Mouse (Mus musculus) midbrain, embryonic 16.5 days (tissue): ENCODE measurements around the gene Dnajc3. TPM values are rescaled to one million over a fixed set of nuclear protein-coding genes. Genes with fewer than 3 reads are reported as not detected.

Source experiments
- ATAC-seq: fragments of 200-750 bp; cut with Nextera tagmentation; 2 replicates; pipeline ENCODE4 v1.8.0; 2017; ENCODE audit warnings: moderate TSS enrichment
- H3K27ac ChIP-seq: fragments of 300-500 bp; sonication (generic); 2 replicates; pipeline ENCODE4 v1.5.1; 2014; ENCODE audit warnings: mild to moderate bottlenecking, low read length, mixed read lengths
- H3K27me3 ChIP-seq: fragments of 300-500 bp; sonication (generic); 2 replicates; pipeline ENCODE4 v1.6.1; 2014; ENCODE audit warnings: low read depth, low read length, mixed read lengths; ENCODE audit not compliant: control insufficient read depth, insufficient read depth
- H3K36me3 ChIP-seq: fragments of 300-500 bp; sonication (generic); 2 replicates; pipeline ENCODE4 v1.6.1; 2014; ENCODE audit warnings: mild to moderate bottlenecking, low read length, moderate library complexity, mixed read lengths; ENCODE audit not compliant: control insufficient read depth, insufficient read depth
- H3K4me1 ChIP-seq: fragments of 300-500 bp; sonication (generic); 2 replicates; pipeline ENCODE4 v1.6.1; 2014; ENCODE audit warnings: mild to moderate bottlenecking, low read length, mixed read lengths; ENCODE audit not compliant: control insufficient read depth, insufficient read depth
- H3K4me2 ChIP-seq: fragments of 300-500 bp; sonication (generic); 2 replicates; pipeline ENCODE4 v1.6.1; 2014; ENCODE audit warnings: mild to moderate bottlenecking, low read length, mixed read lengths
- H3K4me3 ChIP-seq: fragments of 300-500 bp; sonication (generic); 2 replicates; pipeline ENCODE4 v1.5.1; 2014; ENCODE audit warnings: low read depth, mild to moderate bottlenecking, low read length, moderate library complexity, mixed read lengths
- H3K9ac ChIP-seq: fragments of 300-500 bp; sonication (generic); 2 replicates; pipeline ENCODE4 v1.6.1; 2014; ENCODE audit warnings: low read depth, low read length, mixed read lengths
- H3K9me3 ChIP-seq: fragments of 300-500 bp; sonication (generic); replicated peaks from 2 replicates; pipeline ENCODE4 v1.6.1; 2014; ENCODE audit warnings: mild to moderate bottlenecking, low read length, mixed read lengths; ENCODE audit not compliant: control insufficient read depth, poor library complexity, severe bottlenecking
- WGBS: fragments of 180-500 bp; shearing (Covaris S2); extraction: QIAGEN DNeasy Blood & Tissue Kit; methylation state at CpG from one replicate; pipeline ENCODE4 v1.1.7; 2014; 5-methylcytosine and 5-hydroxymethylcytosine counted together
- polyA plus RNA-seq: library from polyadenylated mRNA; unstranded; fragments of >200 nt; fragmentation: Nextera tagmentation; extraction: Ambion mirVana; gene quantifications from 2 replicates; pipeline ENCODE4 v1.2.1, GENCODE M21; 2015

Gene Dnajc3
- polyA plus RNA-seq, 1 experiment from 2014 or later, result 20.2 TPM

GRCm38 (mm10) chr14:118938551-118938950 lies 775 bp downstream of the Dnajc3 start:
- Histone ChIP-seq H3K27me3 (no peaks in the 10 kb centered on the region), H3K4me1 (peaks cover 18% of the 10 kb centered on the region), H3K4me2 (peak overlapping the region; percentile 75), H3K27ac (no peak overlapping the region), H3K9ac (peak overlapping the region; percentile 99), H3K9me3 (no peaks in the 10 kb centered on the region), H3K36me3 (no peaks in the 10 kb centered on the region), H3K4me3 (peak overlapping the region; percentile 100)
- ATAC-seq, result no peak
- WGBS, result 2% methylated on average over 7 of the region's 7 CpGs

DNA sequence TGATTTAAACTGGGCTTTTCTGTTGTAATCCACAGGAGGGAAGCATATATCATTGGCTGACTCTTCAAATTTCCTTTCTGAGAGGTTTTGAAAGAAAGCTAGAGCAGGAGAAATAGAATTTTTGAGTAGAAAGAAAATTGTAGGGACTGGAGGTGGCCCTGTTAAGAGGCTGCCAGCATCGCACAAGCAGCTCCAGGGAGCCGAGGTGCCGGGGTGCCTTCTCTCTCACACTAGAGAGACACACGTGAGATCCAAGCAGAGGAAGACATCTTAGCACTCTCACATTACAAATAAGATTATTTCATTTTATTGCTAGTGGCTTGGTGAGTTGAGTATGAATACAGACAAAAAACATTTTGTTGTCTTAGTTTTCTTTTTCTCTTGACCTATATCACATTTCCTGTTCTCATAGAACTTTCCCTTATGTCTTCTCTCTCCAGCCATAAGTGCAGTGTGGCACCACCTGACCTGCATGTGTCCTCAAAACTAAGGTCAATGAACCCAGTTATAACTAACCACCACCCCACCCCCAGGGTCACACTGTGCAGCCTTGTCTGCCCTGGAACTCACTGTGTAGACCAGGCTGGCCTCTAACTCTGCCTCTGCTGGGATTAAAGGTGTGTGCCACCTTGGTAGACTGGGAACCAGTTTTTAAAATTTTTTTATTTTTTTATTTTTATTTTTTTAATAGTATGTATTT lies 3.2 kb downstream of the Dnajc3 start:
- WGBS, result 68% methylated on average over 4 of the region's 4 CpGs

DNA sequence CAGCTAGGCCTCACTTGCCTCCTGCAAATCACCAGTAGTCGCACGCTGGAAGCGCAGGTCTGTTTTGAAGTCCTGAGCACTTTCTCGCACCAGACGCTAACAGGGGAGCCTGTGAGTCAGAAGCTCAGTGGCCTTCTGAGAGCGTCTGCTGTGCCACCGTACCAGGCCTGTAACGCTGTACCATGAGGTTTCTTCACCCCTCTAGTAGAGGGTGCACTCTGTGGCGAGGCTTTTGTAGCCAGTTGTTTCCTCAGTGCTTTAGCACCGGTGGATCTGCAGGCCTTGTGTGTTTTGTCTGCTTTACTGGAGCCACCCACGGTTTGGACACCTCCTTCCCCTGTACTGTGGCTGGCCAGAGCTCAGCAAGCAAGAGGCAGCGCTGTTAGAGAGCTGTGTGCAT lies 4.3 kb downstream of the Dnajc3 start:
- no peak overlapping the region for H3K9ac ChIP-seq
- H3K4me1 ChIP-seq, result peaks cover 18% of the 10 kb centered on the region
- H3K27ac ChIP-seq, result no peak overlapping the region
- no peaks in the 10 kb centered on the region for H3K36me3 ChIP-seq
- no peaks in the 10 kb centered on the region for H3K27me3 ChIP-seq
- WGBS, result 41% methylated on average over 12 of the region's 12 CpGs
- H3K4me3 ChIP-seq, result no peak overlapping the region
- H3K4me2 ChIP-seq, result no peak overlapping the region
- no peak for ATAC-seq
- H3K9me3 ChIP-seq, result no peaks in the 10 kb centered on the region

More for the DNA sequence above, 3.2 kb downstream of the Dnajc3 start:
- H3K36me3 ChIP-seq, result no peaks in the 10 kb centered on the region
- H3K4me1 ChIP-seq, result peaks cover 18% of the 10 kb centered on the region
- ATAC-seq, result no peak
- no peaks in the 10 kb centered on the region for H3K27me3 ChIP-seq
- H3K4me3 ChIP-seq, result no peak overlapping the region
- no peaks in the 10 kb centered on the region for H3K9me3 ChIP-seq
- no peak overlapping the region for H3K4me2 ChIP-seq
- H3K27ac ChIP-seq, result no peak overlapping the region
- no peak overlapping the region for H3K9ac ChIP-seq

- no peak for ATAC-seq
- Histone ChIP-seq H3K27me3 (no peaks in the 10 kb centered on the region), H3K36me3 (no peaks in the 10 kb centered on the region), H3K9ac (no peak overlapping the region), H3K4me3 (no peak overlapping the region), H3K27ac (no peak overlapping the region), H3K4me1 (peaks cover 5% of the 10 kb centered on the region; the same call in 1 of the 2 replicates), H3K9me3 (no peaks in the 10 kb centered on the region), H3K4me2 (no peak overlapping the region)
- 90% methylated on average over 2 of the region's 2 CpGs for WGBS
Measured at GRCm38 (mm10) chr14:118944702-118945101, 6.9 kb downstream of the Dnajc3 start.

- no peak overlapping the region for H3K27ac ChIP-seq
- no peaks in the 10 kb centered on the region for H3K9me3 ChIP-seq
- H3K4me1 ChIP-seq, result no peaks in the 10 kb centered on the region
- H3K36me3 ChIP-seq, result no peaks in the 10 kb centered on the region
- H3K27me3 ChIP-seq, result no peaks in the 10 kb centered on the region
- H3K9ac ChIP-seq, result no peak overlapping the region
- H3K4me3 ChIP-seq, result no peak overlapping the region
- no peak overlapping the region for H3K4me2 ChIP-seq
- no peak for ATAC-seq
- 88% methylated on average over 1 of the region's 1 CpGs for WGBS
Measured at GRCm38 (mm10) chr14:118948841-118949240, 11.1 kb downstream of the Dnajc3 start.

DNA sequence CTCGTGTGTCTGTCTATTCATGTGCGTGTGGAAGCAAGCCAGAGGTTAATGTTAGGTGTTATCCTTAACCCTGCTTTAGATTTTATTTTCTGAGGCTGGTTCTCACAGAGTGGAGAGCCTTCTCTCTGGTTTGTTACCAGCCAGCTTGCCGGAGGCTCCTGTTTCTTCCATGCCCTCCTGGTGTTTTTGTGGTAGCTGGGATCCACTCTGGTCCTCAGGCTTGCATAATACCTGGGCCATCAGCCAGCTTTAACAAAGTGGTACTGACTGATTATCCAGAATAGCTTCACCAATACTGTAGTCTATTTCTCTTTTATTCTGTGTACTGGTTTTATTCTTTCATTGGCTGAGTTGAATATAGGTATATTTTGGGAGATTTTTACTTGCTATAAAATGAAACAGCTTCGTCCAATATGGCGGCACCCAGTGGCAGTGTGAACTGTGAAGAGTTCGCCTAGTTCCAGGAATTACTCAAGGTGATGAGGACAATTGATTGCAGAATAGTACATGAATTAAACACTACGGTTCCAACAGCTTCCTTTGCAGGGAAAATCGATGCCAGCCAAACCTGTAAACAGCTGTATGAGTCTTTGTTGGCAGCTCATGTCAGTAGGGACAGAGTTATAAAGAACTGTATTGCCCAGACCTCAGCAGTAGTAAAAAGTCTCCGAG lies 14.3 kb downstream of the Dnajc3 start:
- Histone ChIP-seq H3K27me3 (no peaks in the 10 kb centered on the region), H3K9ac (no peak overlapping the region), H3K9me3 (no peaks in the 10 kb centered on the region), H3K4me2 (no peak overlapping the region), H3K4me3 (no peak overlapping the region), H3K27ac (no peak overlapping the region), H3K4me1 (no peaks in the 10 kb centered on the region), H3K36me3 (0 out of 2 replicates have a peak, but pooled peaks cover 2% of the 10 kb centered on the region)
- ATAC-seq, result no peak
- WGBS, result 94% methylated on average over 9 of the region's 9 CpGs

- no peaks in the 10 kb centered on the region for H3K4me1 ChIP-seq
- no peak for ATAC-seq
- no peaks in the 10 kb centered on the region for H3K27me3 ChIP-seq
- no peak overlapping the region for H3K27ac ChIP-seq
- H3K4me3 ChIP-seq, result no peak overlapping the region
- 90% methylated on average over 3 of the region's 3 CpGs for WGBS
- H3K9ac ChIP-seq, result no peak overlapping the region
- H3K4me2 ChIP-seq, result no peak overlapping the region
- H3K36me3 ChIP-seq, result peaks cover 20% of the 10 kb centered on the region
- no peaks in the 10 kb centered on the region for H3K9me3 ChIP-seq
Measured at GRCm38 (mm10) chr14:118958010-118958409, 20.2 kb downstream of the Dnajc3 start.

GRCm38 (mm10) chr14:118965356-118966000 lies 27.7 kb downstream of the Dnajc3 start:
- Histone ChIP-seq H3K27ac (no peak overlapping the region), H3K36me3 (peaks cover 5% of the 10 kb centered on the region; the same call in 1 of the 2 replicates), H3K27me3 (no peaks in the 10 kb centered on the region), H3K4me1 (no peaks in the 10 kb centered on the region), H3K9ac (no peak overlapping the region), H3K4me3 (no peak overlapping the region), H3K4me2 (no peak overlapping the region), H3K9me3 (no peaks in the 10 kb centered on the region)
- ATAC-seq, result no peak
- 93% methylated on average over 4 of the region's 4 CpGs for WGBS

GRCm38 (mm10) chr14:118967646-118968045 lies 29.9 kb downstream of the Dnajc3 start:
- no peak overlapping the region for H3K27ac ChIP-seq
- H3K4me3 ChIP-seq, result no peak overlapping the region
- no peak overlapping the region for H3K4me2 ChIP-seq
- ATAC-seq, result no peak
- H3K36me3 ChIP-seq, result peaks cover 6% of the 10 kb centered on the region; the same call in 1 of the 2 replicates
- H3K27me3 ChIP-seq, result no peaks in the 10 kb centered on the region
- no peak overlapping the region for H3K9ac ChIP-seq
- no peaks in the 10 kb centered on the region for H3K4me1 ChIP-seq
- 88% methylated on average over 7 of the region's 7 CpGs for WGBS
- no peaks in the 10 kb centered on the region for H3K9me3 ChIP-seq
